In the genomic region with DNA sequence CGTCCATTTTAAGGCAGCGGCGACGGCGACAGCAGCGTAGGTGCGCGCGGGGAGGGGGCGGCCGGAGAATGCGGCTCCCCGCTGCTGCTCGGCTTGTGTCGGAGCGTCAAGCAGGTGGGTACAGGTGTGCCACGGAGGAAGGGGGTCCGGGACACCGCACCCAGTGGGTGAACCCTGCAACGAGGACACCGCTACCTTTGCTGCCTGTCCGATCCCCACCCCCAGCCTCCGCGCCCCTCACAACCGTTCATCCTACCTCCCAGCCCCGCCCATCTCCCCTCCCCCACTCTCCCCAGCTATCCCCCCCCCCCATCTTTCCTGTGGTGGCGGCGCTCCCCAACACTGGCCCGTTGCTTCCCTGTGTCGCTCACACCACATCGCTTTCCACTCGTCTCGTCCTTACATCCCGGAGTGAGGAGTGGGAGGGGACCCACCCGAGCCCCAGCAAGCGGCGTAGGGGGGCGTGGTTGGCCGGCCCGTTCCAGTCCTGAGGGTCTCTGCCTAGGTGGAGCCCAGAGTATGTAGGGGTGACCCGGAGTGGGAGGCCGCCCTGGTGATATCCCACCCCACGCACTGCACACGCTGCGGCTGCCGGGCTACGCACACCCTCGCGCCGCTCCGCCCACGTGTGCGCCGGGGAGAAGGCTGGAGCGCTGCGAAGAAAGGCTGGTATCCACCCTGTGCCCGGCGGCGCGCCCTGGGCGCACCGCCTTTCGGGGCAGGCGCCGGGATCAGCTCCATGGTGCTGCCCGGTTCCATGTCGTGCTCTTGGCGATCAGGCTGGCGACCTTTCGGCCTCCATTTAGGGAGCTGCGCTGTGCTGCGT, we compare ENCODE assay signal across 7 mouse cellular contexts. TPM values are rescaled to one million over a fixed set of nuclear protein-coding genes. Genes with fewer than 3 reads are reported as not detected.
A peak's percentile ranks its signal among the peaks of the same experiment; 100 is the strongest.
DNase-seq lines count a peak whose midpoint lies in the region; ATAC-seq and TF ChIP-seq lines count a peak whose summit lies in the region.

No protein-coding gene starts in this region.

- no peak overlapping the region for H3K27ac ChIP-seq in lung, embryonic 16.5 days (ENCODE audit: low read length)
- no peak overlapping the region for H3K27ac ChIP-seq in forebrain, embryonic 11.5 days (ENCODE audit: low read depth, low read length)
- no peak overlapping the region for H3K27ac ChIP-seq in midbrain, embryonic 11.5 days (ENCODE audit: low read depth, low read length)
- H3K27ac ChIP-seq in stomach, postnatal 0 days (replicated peaks) = no peak overlapping the region

- no peaks in the 10 kb centered on the region for H3K9me3 ChIP-seq in lung, embryonic 16.5 days (ENCODE audit: control insufficient read depth, low read length)
- no peaks in the 10 kb centered on the region for H3K9me3 ChIP-seq in forebrain, embryonic 11.5 days (ENCODE audit: control insufficient read depth, low read length)
- no peaks in the 10 kb centered on the region for H3K9me3 ChIP-seq in midbrain, embryonic 11.5 days (ENCODE audit: control insufficient read depth, low read length)
- H3K9me3 ChIP-seq in stomach, postnatal 0 days (ENCODE audit: control insufficient read depth, low read length) = no peaks in the 10 kb centered on the region

- peaks cover 45% of the 10 kb centered on the region for H3K27me3 ChIP-seq in lung, embryonic 16.5 days (ENCODE audit: control insufficient read depth, insufficient read depth, low read depth, low read length)
- H3K27me3 ChIP-seq in forebrain, embryonic 11.5 days (ENCODE audit: control insufficient read depth, insufficient read depth, low read length) = peaks cover 46% of the 10 kb centered on the region
- peaks cover 43% of the 10 kb centered on the region for H3K27me3 ChIP-seq in midbrain, embryonic 11.5 days (ENCODE audit: control insufficient read depth, insufficient read depth, low read length)
- H3K27me3 ChIP-seq in stomach, postnatal 0 days (ENCODE audit: control insufficient read depth, insufficient read depth, low read length) = peaks cover 24% of the 10 kb centered on the region; the same call in 1 of the 2 replicates

- H3K9ac ChIP-seq in lung, embryonic 16.5 days (ENCODE audit: low read length) = peak overlapping the region; percentile 43
- H3K9ac ChIP-seq in forebrain, embryonic 11.5 days (ENCODE audit: low read length) = peak overlapping the region; percentile 35
- peak overlapping the region; percentile 37 for H3K9ac ChIP-seq in midbrain, embryonic 11.5 days (ENCODE audit: low read length)
- H3K9ac ChIP-seq in stomach, postnatal 0 days (ENCODE audit: low read length) = peak overlapping the region; percentile 8; the same call in 1 of the 2 replicates

- peak; percentile 42; the same call in 1 of the 2 replicates for ATAC-seq in lung, embryonic 16.5 days (ENCODE audit: low read depth)
- peak; percentile 76 for ATAC-seq in forebrain, embryonic 11.5 days (replicated peaks; ENCODE audit: low FRiP score)
- ATAC-seq in midbrain, embryonic 11.5 days (ENCODE audit: low FRiP score) = peak; percentile 76
- peak; percentile 82 for ATAC-seq in stomach, postnatal 0 days (ENCODE audit: low FRiP score, low TSS enrichment)

- peak overlapping the region; percentile 59 for H3K4me3 ChIP-seq in lung, embryonic 16.5 days (ENCODE audit: low read length)
- peak overlapping the region; percentile 50 for H3K4me3 ChIP-seq in forebrain, embryonic 11.5 days (ENCODE audit: low read depth, low read length)
- H3K4me3 ChIP-seq in midbrain, embryonic 11.5 days (ENCODE audit: low read depth, low read length) = peak overlapping the region; percentile 50
- peak overlapping the region; percentile 52 for H3K4me3 ChIP-seq in stomach, postnatal 0 days (ENCODE audit: low read depth, low read length)

- 1% methylated on average over 66 of the region's 72 CpGs for WGBS in lung, embryonic 16.5 days
- WGBS in forebrain, embryonic 11.5 days = 1% methylated on average over 70 of the region's 72 CpGs
- under 1% methylated on average over 60 of the region's 72 CpGs for WGBS in midbrain, embryonic 11.5 days
- under 1% methylated on average over 65 of the region's 72 CpGs for WGBS in stomach, postnatal 0 days

- no peak for TF ChIP-seq EP300 in stomach, postnatal 0 days (optimal IDR thresholded peaks at IDR 0.05)

- H3K36me3 ChIP-seq in lung, embryonic 16.5 days (ENCODE audit: control insufficient read depth, insufficient read depth, low read length) = no peaks in the 10 kb centered on the region
- H3K36me3 ChIP-seq in forebrain, embryonic 11.5 days (ENCODE audit: control insufficient read depth, insufficient read depth, low read length) = no peaks in the 10 kb centered on the region
- no peaks in the 10 kb centered on the region for H3K36me3 ChIP-seq in midbrain, embryonic 11.5 days (ENCODE audit: control insufficient read depth, insufficient read depth, low read length)
- H3K36me3 ChIP-seq in stomach, postnatal 0 days (ENCODE audit: control insufficient read depth, insufficient read depth, low read length) = no peaks in the 10 kb centered on the region

- no peak for TF ChIP-seq CTCF in stomach, postnatal 0 days (IDR thresholded peaks at IDR 0.05; ENCODE audit: low read depth)

- peaks cover 13% of the 10 kb centered on the region; the same call in 1 of the 2 replicates for H3K4me1 ChIP-seq in lung, embryonic 16.5 days (replicated peaks; ENCODE audit: control insufficient read depth, insufficient read depth, low read length)
- H3K4me1 ChIP-seq in forebrain, embryonic 11.5 days (replicated peaks; ENCODE audit: control insufficient read depth, insufficient read depth, low read length) = peaks cover 6% of the 10 kb centered on the region
- H3K4me1 ChIP-seq in midbrain, embryonic 11.5 days (ENCODE audit: control insufficient read depth, insufficient read depth, low read length) = peaks cover 8% of the 10 kb centered on the region
- no peaks in the 10 kb centered on the region; the same call in 1 of the 2 replicates for H3K4me1 ChIP-seq in stomach, postnatal 0 days (replicated peaks; ENCODE audit: control insufficient read depth, insufficient read depth)

- peak overlapping the region; percentile 98 for H3K4me2 ChIP-seq in lung, embryonic 16.5 days (ENCODE audit: low read depth, low read length)
- H3K4me2 ChIP-seq in forebrain, embryonic 11.5 days (ENCODE audit: low read depth, low read length, severe bottlenecking) = peak overlapping the region; percentile 98
- peak overlapping the region; percentile 88 for H3K4me2 ChIP-seq in midbrain, embryonic 11.5 days
- peak overlapping the region; percentile 98 for H3K4me2 ChIP-seq in stomach, postnatal 0 days (replicated peaks; ENCODE audit: low read depth)

- DNase-seq in lung, postnatal 10 days = no peak
- peak; percentile 82 for DNase-seq in brain, adult 2 months (ENCODE audit: low read depth, low spot score)
- DNase-seq in forebrain, embryonic 11.5 days (ENCODE audit: low spot score) = peak; percentile 69
- DNase-seq in layer of hippocampus, adult 18-20 months (ENCODE audit: low spot score in 2 of 2) = peak; percentile 52 to 70
- DNase-seq in midbrain, embryonic 11.5 days (ENCODE audit: low spot score, missing footprints) = peak; percentile 94
- DNase-seq in stomach, postnatal 0 days (ENCODE audit: low spot score) = peak; percentile 56

RNA-seq across cellular contexts. Expression of a gene that starts 39.7 kb away (rescaled TPM):
- polyA plus RNA-seq in lung, embryonic 16.5 days (2015; fragmentation: Nextera tagmentation; extraction: Ambion mirVana) = 9.4 and 9.7 TPM in 2 replicates
- polyA plus RNA-seq in forebrain, embryonic 11.5 days (2014; fragmentation: Nextera tagmentation; extraction: Ambion mirVana) = 8.8 and 9.3 TPM in 2 replicates
- total RNA-seq in layer of hippocampus, adult 18-20 months (2021) = 100 to 1,000 TPM; 145 to 182 TPM
- polyA plus RNA-seq in midbrain, embryonic 11.5 days (2014; fragmentation: Nextera tagmentation; extraction: Ambion mirVana) = 6.4 and 7.0 TPM in 2 replicates
- 7.6 and 8.5 TPM in 2 replicates for polyA plus RNA-seq in stomach, postnatal 0 days (2015; fragmentation: Nextera tagmentation; extraction: Ambion mirVana)

RNA-seq across cellular contexts. Expression of a gene that starts 56.5 kb away (rescaled TPM):
- polyA plus RNA-seq in lung, embryonic 16.5 days (2015; fragmentation: Nextera tagmentation; extraction: Ambion mirVana) = not detected in 2 replicates
- 0.03 and 0.07 TPM in 2 replicates for polyA plus RNA-seq in forebrain, embryonic 11.5 days (2014; fragmentation: Nextera tagmentation; extraction: Ambion mirVana)
- 10 to 100 TPM; 27.1 to 29.1 TPM for total RNA-seq in layer of hippocampus, adult 18-20 months (2021)
- polyA plus RNA-seq in midbrain, embryonic 11.5 days (2014; fragmentation: Nextera tagmentation; extraction: Ambion mirVana) = 0.04 TPM in 2 replicates
- polyA plus RNA-seq in stomach, postnatal 0 days (2015; fragmentation: Nextera tagmentation; extraction: Ambion mirVana) = 0.02 and 0.07 TPM in 2 replicates
